Mouse (Mus musculus): ENCODE measurements around the gene Mybpc3.
A peak's percentile ranks its signal among the peaks of the same experiment; 100 is the strongest.
"Not testable (repeated sequence)": the region's sequence is repeated elsewhere in the genome, so short reads cannot be mapped to it uniquely, and the experiment has no call there.

Mybpc3 gene

DNA sequence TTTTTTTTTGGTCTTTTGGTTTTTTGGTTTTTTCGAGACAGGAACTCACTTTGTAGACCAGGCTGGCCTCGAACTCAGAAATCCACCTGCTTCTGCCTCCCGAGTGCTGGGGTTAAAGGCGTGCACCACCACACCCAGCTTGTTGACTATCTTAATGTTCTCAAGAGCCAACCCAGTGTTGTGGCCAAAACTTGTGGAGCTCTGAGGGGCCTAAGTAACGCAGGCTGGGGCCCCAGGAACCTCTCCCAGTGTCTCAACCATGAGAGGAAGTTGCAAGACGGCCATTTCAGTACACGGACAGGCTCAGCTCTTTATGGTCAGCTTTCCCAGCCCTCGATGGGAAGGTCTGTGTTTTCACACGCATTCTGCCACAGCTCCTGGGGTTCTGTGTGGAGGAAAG is 29.0 kb upstream of the Mybpc3 start:
- DNase-seq = no peak

DNA sequence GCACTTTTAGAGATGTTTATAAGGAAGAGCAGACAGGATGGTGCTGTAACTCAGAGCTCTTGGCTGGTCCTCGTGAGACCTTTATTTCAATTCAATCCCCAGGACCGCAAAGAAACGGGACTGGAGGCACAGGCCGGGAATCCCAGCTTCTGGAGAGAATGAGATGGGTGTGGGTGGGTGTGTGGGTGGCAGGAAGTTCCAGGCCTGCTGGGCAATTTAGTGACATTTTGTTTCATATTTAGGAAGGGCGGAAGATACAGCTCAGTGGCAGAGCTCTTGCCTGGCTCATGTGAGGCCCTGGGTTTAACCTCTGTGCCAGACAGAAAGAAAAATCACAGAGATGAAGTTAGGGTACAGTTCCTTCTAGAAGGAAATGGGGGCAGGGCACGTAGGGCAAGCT is 27.7 kb upstream of the Mybpc3 start:
- DNase-seq = no peak

DNA sequence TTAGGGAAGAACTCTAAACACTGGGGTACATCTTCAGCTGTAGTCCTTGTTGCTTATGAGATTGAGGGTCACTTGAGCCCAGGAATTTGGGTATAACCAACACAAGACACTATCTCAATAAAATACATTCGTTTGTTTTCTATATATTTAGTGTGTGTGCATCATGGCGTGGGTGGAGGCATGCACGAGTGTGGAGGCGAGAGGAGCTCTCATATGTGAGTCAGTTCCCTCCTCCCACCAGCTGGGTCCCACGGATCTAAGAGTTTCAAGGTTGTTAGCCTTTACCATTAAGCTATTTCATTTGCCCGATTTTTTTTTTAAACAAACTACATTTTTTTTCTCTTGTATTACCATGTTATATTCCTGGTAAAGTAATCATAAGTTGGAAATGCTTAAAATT is 27.1 kb upstream of the Mybpc3 start:
- no peak for DNase-seq

DNA sequence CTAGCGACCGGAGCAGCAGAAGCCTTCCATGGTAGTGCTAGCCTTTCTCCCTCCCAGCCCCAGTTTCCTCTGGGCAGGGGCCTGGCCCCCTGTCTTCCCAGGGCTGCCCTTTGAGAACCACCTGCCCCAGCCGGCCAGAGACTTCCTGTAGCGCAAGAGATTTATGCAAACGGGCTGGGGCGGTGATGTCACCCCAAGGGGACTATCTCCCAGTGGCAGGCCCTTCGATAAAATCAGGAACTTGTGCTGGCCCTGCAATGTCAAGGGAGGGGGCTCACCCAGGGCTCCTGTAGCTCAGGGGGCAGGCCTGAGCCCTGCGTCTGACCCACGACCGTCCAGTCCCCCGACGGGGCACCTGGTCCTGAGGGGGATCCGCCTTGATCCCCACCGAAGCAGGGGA is 21.4 kb upstream of the Mybpc3 start:
- DNase-seq = no peak

DNA sequence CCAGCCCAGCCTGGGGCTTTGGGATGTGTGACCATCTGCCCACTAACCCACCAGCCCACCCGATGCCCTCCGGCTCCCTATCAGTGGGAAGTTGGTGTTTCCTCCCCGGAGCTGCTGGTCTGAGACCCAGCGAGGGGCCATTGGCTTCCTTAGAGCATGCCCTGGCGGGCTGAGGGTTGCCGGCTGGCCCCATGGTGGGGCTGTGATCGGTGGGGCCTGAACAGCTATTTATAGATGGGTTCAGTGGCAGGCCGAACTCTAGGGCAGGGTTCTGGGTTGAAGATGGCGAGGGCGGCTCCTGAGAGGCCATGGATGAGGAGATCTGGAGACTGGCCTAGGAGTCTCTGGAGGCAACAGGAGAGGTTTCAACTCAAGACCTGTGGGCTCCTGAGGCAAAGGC is 20.9 kb upstream of the Mybpc3 start:
- DNase-seq = no peak

DNA sequence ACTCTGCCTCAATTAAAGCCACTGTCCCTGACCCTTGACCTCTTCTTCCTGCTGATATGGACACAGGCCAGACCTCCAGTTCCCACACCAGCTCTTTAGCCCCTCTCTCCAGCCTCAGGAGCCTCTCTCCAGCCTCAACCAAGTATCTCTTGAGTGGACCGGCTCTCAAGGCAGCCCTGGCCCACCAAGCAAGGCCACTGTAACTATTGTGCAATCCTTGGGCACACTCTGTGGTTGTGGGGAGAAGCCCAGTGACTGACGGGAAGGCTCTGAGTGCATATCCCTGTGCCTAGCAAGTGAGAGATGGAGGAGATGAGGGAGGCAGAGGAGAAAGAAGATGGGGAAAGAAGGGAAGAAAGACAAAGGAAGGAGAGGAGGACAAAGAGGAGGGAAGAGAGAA is 19.8 kb upstream of the Mybpc3 start:
- DNase-seq = no peak

DNA sequence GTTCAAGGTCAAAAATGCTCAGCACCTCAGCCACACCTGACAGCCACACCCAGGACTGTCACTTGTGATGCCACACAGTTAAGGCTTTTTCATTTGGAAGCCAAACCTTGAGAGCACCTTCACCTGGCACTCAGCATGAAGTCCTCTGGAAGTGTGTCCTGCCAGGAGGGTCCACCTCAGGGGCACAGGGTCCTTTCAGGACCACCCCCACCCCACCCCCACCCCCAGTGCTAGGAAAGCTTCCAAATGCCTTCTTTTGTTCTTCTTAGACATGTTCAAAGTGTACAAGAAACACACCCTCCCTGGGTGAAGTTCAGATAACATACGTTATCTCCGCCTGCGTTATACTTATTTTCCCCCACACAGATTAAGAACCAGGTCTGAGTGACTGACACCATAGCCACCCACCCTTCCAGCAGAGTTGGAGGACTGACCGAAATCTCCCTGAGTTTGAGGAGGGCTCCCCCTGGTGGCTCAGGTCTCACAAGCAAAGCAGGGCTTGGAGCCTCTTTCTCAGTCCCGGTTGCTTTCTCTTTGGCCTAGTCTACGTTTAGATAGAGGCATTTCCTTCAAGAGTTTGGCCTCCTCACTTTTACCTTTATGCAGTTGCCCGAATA is 16.7 kb upstream of the Mybpc3 start:
- peak; percentile 92 for DNase-seq

DNA sequence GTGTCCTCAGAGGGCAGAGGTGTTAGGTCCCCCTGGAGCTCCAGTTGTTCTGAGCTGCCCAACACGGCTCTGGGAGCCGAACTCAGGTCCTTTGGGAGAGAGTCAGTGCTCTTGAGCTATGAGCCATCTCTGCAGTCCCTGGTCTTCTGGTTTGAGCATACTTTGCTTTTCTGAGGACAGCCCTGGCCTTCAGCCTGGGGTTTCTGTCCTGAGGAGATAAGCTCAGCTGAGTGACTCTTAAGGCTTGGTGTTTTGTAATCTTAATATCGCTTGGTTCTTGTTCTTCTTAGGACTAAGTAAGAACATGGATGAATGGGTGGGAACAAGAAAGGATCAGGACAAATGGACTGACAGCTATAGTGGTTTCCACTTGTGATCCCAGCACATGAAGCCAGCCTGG is 9.8 kb upstream of the Mybpc3 start:
- DNase-seq = no peak

DNA sequence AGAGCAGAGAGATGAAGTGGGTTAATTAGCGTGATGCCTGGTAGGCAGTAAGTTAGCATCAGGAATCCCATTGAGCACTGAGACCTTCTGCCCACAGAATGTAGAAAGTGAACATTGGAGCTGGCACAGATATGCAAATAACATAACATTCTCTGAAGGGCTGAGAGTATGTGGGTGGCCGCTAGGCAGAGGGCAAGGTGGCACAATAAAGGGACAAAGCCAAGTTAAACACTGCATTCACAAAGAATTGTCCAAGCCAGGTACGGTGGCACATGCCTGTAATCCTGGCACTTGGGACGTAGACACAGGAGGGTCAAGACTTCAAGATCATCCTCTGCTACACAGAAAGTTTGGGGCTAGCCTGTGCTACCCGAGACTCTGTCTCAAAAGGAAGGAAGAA is 8.7 kb upstream of the Mybpc3 start:
- no peak for DNase-seq

DNA sequence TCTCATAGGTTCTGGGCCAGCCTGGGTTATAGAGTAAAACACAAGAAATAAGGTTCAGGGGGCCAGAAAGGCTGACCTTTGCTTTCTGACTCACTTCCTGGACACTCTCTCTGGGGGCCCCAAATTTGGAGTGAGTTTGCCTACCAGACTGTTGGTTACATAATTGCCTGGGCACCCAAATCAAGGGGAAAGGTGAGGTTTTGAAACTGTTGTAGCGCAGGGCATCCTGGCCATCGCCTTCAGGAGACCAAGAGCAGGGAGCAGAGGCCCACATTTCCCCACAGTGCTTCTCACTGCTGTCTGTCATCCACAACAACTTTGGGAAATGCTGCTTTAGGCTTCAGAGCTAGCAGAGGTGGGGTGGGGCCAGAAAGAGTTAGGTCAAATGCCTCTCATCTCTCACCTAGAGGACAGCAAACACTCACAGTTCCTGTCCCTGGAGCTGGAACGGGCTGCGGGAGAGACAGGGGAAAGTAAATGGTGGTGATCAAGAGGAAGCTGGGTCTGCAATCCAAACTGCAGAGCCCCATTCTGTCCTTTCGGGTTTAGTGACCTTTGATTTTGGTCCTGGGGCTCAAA is 8.0 kb upstream of the Mybpc3 start:
- no peak for DNase-seq

DNA sequence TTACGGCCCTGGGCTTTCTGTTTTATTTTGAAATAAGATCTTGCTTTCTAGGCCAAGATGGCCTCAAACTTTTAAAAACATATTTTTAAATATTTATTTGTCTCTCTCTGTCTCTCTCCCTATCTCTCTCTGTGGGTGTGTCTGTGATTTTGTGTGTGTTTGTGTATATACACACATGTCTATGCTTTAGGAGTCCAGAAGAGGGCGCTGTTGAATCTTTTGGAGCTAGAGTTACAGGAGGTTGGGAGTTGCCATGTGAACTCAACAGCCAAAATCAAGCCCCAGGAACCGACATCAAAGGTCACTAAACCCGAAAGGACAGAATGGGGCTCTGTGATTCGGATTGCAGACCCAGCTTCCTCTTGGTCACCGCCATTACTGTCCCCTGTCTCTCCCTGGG is 7.5 kb upstream of the Mybpc3 start:
- DNase-seq = no peak

DNA sequence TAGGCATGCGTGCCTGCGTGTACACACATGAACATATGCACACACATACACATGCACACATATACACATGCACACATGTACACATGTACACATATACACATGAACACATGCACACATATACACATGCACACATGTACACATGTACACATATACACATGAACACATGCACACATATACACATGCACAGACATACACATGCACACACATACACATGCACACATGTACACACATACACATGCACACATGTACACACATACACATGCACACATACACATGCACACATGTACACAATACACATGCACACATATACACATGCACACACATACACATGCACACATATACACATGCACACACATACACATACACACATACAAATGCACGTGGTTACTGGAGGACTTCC is 6.1 kb upstream of the Mybpc3 start:
- not testable (repeated sequence) for DNase-seq

DNA sequence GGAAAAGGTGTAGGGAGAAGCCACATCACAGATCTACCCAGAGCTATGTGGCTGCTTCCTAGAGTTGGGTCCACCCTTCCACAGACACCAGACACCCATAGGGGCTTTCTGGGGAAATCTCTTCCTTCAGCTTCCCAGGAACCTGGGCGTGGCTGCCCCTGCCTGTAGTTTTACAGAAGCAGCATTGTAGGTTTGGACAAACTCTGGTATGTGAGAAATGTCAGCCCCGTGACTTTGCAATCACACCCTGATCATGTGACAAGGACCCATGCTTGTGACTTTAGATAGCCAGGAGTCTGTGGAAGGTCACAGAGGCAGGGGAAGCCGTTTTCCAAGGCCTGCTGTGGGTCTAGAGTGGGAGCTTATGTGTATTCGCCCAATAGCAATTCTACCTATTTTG is 5.5 kb upstream of the Mybpc3 start:
- DNase-seq = peak; percentile 56

DNA sequence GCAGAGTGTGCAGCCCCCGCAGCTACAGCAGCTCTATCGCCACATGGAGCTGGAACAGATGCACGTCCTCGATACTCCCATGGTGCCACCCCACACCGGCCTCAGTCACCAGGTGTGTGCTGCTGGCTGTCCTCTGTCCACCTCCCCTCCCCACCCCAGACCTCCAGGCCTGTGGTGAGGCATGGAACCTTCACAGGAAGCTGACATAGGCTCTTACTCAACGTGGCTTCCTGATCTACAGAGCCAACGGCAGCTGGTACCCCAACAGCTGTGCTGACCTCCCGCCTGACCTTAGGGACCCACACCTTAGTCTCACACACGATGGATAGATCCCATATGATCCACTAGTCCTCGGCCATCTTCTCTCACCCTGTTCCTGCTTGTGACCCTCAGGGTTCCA is 4.6 kb upstream of the Mybpc3 start:
- DNase-seq = no peak

DNA sequence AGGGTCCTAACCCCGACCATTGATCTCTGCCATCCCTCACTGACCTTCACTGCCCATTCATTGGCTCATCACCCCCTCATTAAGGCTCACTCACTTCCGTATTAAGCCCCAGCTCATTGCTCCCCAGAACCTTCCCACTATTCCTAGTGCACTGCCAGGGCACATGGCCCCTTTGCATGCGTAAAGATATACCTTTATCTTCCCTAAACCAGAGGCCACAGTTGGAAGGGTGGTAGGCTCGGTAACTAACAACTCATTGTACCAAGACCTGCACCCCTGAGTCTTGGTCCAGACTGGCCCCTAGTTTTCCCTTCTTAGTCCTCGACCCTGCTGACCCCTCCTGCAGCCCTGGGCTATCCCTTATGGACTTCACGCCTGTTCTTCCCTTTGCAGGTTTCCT is 4.1 kb upstream of the Mybpc3 start:
- no peak for DNase-seq

DNA sequence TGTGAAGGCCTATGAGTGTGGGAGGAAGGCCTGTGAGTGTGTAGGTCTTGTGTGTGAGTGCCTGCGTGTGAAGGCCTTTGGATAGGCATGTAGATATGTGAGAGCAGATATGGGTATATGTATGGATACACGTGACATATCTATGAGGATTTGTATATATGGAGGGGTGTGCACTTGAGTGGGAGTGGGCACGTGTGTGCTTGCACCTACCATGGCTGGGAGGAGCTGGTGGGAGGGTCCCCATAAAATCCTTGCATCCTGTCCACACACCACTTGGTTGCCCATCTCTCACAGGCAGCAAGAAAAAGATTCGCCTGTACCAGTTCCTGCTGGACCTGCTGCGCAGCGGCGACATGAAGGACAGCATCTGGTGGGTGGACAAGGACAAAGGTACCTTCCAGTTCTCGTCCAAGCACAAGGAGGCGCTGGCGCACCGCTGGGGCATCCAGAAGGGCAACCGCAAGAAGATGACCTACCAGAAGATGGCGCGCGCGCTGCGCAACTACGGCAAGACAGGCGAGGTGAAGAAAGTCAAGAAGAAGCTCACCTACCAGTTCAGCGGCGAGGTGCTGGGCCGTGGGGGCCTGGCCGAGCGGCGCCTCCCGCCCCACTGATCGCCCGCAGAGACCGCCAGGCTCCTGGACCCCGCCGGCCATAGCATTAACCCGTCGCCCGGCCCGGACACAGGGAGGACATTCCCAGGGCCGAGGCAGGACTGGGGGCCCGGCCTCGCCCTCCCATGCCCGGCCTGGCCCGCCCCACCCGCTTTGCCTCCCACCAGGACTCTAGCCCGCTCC is 3.0 kb upstream of the Mybpc3 start:
- peak; percentile 98 for DNase-seq

DNA sequence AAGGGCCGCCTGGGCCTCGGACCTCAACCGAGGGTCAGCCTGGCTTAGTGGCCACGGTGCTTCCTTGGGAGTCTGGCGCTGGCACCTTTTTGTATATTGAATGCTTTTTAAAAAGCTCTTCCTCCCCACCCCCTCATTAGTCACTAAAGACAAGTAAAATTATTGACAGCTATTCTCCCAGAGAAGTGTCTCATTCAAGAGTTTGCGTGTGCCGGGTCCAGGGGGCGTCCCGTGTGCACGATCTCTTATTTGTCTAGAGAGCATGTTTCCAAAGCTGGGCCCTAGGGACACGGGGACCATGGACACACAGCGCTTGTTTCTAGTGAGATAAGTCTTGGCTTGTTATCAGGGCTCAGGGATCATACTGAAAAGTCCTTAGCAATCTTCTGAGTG is 2.4 kb upstream of the Mybpc3 start:
- no peak for DNase-seq

DNA sequence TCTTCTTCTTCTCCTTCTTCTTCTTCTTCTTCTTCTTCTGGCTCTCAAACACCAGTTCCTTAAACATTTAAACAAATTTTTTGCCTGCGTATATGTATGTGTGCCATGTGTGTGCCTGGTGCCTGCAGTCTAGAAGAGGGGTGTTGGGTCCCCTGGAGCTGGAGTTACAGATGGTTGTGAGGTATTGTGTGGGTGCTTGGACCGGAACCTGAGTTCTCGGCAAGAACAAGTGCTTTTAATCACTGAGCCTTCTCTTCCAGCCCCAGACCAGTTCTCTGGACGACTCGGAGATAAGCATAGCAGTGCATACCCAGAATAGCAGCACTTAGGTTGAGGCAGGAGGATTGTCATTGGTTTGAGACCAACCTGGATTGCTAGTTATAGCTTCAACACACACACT is 1.1 kb upstream of the Mybpc3 start:
- DNase-seq = no peak

DNA sequence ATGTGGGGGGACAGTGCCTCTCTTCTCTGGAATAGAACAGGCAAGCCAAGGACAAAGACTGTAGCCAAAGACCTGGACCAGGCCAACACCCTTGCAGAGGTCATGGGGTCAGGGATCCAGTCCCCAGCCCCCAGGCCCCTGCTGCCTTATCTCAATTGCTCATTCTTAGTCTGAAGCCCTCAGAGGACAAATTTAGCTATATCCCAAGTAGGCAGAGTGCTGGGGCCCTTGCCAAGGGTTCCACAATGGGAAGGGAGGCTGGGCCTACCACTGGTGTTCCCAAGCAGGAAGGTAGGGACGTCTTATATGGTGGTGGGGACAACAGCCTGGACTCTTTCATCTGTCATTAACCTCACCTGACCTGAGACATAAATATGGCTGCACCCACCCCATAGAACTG is 703 bp downstream of the Mybpc3 start:
- no peak for DNase-seq

DNA sequence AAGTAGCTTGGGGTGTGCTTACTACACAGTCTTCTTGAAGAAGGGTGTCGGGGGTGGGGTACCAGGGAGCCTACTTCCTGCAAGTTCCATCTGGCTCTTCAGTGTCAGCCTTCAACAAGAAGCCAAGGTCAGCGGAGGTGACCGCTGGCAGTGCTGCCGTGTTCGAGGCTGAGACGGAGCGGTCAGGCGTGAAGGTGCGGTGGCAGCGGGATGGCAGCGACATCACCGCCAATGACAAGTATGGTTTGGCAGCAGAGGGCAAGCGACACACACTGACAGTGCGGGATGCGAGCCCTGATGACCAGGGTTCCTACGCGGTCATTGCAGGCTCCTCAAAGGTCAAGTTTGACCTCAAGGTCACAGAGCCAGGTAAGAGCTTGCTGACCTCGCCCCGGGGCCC is 1.1 kb downstream of the Mybpc3 start:
- no peak for DNase-seq

DNA sequence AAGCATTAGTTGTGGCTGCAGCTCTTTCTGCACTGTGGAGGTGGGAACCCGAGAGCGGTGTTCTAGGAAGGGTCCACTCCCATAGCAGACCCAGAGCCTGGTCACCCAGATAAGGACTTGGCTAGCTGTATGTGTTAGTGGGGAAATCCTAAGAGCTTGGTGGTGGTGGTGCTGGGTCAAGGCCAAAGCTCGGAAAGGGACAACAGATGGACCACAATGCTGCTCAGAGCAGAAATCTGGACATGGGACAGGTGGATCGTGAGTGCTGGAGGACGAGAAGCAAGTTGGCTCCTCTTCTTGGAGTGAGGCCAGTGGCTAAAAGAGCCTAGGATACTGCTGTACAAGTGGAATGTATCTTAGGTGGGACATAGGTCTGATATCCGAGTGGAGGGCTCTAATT is 1.6 kb downstream of the Mybpc3 start:
- DNase-seq = no peak

DNA sequence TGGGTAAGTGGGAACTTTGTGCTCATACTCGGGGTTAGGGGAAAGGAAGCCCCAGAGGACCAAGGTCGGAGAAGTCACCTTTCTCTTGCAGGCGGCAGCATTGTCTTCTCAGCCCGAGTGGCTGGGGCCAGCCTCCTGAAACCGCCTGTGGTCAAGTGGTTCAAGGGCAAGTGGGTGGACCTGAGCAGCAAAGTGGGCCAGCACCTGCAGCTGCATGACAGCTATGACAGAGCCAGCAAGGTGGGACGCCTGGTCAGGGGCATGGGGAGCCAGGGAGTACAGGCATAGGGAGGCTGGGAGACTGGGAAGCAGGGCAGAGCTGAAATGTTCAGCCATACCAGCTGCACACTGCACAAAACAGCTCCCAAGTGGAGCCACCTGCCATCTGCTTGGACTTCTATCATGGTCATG is 2.3 kb downstream of the Mybpc3 start:
- DNase-seq = no peak

DNA sequence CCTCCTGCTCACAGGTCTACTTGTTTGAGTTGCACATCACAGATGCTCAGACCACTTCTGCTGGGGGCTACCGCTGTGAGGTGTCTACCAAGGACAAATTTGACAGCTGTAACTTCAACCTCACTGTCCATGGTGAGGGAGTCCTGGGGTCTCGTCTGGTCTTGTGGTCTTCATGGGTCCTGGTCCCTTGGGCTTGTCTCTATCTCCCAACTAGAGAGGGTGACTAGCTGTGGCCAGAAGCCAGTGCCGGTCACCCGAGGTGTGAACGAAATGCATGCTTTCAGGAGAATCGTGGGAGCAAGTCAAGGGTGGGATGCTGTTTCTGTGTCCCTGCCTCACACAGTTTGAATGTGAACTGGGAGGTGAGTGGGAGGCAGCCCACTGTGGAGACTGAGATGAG is 3.1 kb downstream of the Mybpc3 start:
- no peak for DNase-seq

DNA sequence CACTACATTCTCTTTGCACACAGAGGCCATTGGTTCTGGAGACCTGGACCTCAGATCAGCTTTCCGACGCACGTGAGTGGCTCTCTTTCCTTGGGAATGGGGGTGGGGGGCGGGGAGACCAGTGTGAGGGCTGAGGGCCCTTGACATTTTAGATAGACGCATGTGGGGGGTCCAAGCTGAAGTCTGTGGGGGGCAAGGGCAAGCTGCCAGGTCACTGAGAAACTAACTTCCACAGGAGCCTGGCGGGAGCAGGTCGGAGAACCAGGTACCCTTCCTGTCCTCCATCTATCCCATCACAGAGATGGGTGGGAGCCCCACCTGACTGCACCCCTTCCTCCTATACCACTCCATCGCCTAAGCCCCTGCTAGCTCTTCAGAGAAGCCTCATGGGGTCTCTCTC is 3.6 kb downstream of the Mybpc3 start:
- DNase-seq = no peak

DNA sequence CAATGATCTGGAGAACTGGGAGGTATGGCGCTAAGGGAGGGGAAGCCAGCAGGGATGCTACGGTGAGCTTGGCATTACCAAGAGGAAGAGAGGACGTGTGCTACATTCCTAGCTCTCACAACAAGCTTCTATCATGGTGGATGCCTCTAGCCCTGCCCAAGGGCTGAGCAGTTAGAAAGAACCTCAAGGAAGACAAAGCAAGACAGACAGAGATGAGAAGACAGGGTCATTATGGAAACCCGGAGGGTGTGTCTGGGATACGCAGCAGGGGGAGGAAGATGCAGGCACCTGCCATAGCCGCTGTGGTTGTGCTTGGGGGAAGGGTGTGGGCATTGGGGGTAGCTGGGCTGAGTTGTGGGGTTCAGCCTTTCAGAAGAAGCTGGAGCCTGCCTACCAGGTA is 5.6 kb downstream of the Mybpc3 start:
- DNase-seq = no peak

Data from kidney, adult 9 months (tissue).